Mouse (Mus musculus): ENCODE results near the gene Larp4b.

Larp4b gene

GRCm38 (mm10) chr13:9122045-9122444 is 28.4 kb downstream of the Larp4b start:
- in situ Hi-C loops (cut with MseI, MboI) = no loop called here

- in situ Hi-C loops (cut with MseI, MboI) = no loop called here
These were observed 31.5 kb downstream of the Larp4b start for GRCm38 (mm10) chr13:9125193-9125592.

GRCm38 (mm10) chr13:9127715-9128114 is 34.0 kb downstream of the Larp4b start:
- in situ Hi-C loops (cut with MseI, MboI) = no loop called here

- in situ Hi-C loops (cut with MseI, MboI) = no loop called here
These were observed 35.1 kb downstream of the Larp4b start for GRCm38 (mm10) chr13:9128707-9129314.

- in situ Hi-C loops (cut with MseI, MboI) = no loop called here
These were observed 40.7 kb downstream of the Larp4b start for GRCm38 (mm10) chr13:9134421-9134820.

- in situ Hi-C loops (cut with MseI, MboI) = no loop called here
These were observed 42.4 kb downstream of the Larp4b start for GRCm38 (mm10) chr13:9136088-9136487.

GRCm38 (mm10) chr13:9136733-9137132 is 43.1 kb downstream of the Larp4b start:
- in situ Hi-C loops (cut with MseI, MboI) = no loop called here

GRCm38 (mm10) chr13:9139466-9139991 is 45.8 kb downstream of the Larp4b start:
- in situ Hi-C loops (cut with MseI, MboI) = no loop called here

GRCm38 (mm10) chr13:9140204-9140603 is 46.5 kb downstream of the Larp4b start:
- in situ Hi-C loops (cut with MseI, MboI) = no loop called here

GRCm38 (mm10) chr13:9142371-9142770 is 48.7 kb downstream of the Larp4b start:
- in situ Hi-C loops (cut with MseI, MboI) = no loop called here

GRCm38 (mm10) chr13:9148830-9149229 is 55.1 kb downstream of the Larp4b start:
- in situ Hi-C loops (cut with MseI, MboI) = no loop called here

- in situ Hi-C loops (cut with MseI, MboI) = no loop called here
These were observed 56.0 kb downstream of the Larp4b start for GRCm38 (mm10) chr13:9149473-9150217.

GRCm38 (mm10) chr13:9151100-9151499 is 57.4 kb downstream of the Larp4b start:
- in situ Hi-C loops (cut with MseI, MboI) = no loop called here

GRCm38 (mm10) chr13:9151619-9152018 is 57.9 kb downstream of the Larp4b start:
- in situ Hi-C loops (cut with MseI, MboI) = no loop called here

- in situ Hi-C loops (cut with MseI, MboI) = no loop called here
These were observed 58.6 kb downstream of the Larp4b start for GRCm38 (mm10) chr13:9152267-9152666.

- in situ Hi-C loops (cut with MseI, MboI) = no loop called here
These were observed 60.1 kb downstream of the Larp4b start for GRCm38 (mm10) chr13:9153803-9154202.

- in situ Hi-C loops (cut with MseI, MboI) = no loop called here
These were observed 65.6 kb downstream of the Larp4b start for GRCm38 (mm10) chr13:9159282-9159681.

- in situ Hi-C loops (cut with MseI, MboI) = no loop called here
These were observed 69.2 kb downstream of the Larp4b start for GRCm38 (mm10) chr13:9162888-9163287.

GRCm38 (mm10) chr13:9167842-9168241 is 74.2 kb downstream of the Larp4b start:
- in situ Hi-C loops (cut with MseI, MboI) = no loop called here

- in situ Hi-C loops (cut with MseI, MboI) = no loop called here
These were observed 75.9 kb downstream of the Larp4b start for GRCm38 (mm10) chr13:9169616-9170015.

- in situ Hi-C loops (cut with MseI, MboI) = no loop called here
These were observed 77.0 kb downstream of the Larp4b start for GRCm38 (mm10) chr13:9170726-9171125.

GRCm38 (mm10) chr13:9173414-9173813 is 79.7 kb downstream of the Larp4b start:
- in situ Hi-C loops (cut with MseI, MboI) = no loop called here

GRCm38 (mm10) chr13:9175171-9175570 is 81.5 kb downstream of the Larp4b start:
- in situ Hi-C loops (cut with MseI, MboI) = loop anchor here (25.0 kb wide), 1 partner anchor 462 kb away; no protein-coding TSS in a partner anchor
